Mouse (Mus musculus): ENCODE measurements around the gene Fam178b.
"Not testable (repeated sequence)": the region's sequence is repeated elsewhere in the genome, so short reads cannot be mapped to it uniquely, and the experiment has no call there.

Fam178b gene

DNA sequence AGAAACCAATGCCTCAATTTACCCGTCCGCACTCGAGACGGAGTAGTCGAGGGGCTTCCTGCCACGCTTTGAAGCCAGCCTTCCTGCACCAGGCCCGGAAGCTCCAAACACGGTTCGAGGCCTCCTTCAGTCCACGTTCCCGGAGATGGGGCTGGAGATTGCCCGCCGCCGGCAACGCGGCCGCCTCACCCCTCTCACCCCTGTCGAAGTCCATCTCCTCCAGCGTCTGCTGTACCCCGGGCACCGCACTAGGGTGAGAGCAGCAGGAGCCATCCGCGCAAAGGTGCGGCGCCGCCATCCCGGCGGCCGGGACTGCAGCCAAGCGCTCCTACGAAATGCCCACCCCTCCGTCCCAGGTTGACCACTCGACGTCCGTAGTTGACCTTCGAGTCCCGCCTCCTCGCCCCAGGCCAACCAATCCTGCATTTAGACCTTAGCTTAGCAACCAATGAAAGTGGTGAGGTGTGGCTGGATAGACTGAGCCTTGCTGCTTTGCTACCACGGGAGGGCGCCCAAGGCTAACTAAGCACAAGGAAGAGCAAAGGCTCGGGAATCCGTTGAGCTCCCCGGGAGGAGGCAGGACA lies 136.0 kb downstream of the Fam178b start, which contains the start of gene Ankrd39:
Gene Ankrd39, minus strand, starts transcription at position 558 of the 584 bp plus-strand sequence.
- DNase-seq (ENCODE audit: low spot score in 2 of 2), result peak; percentile 91 to 97

DNA sequence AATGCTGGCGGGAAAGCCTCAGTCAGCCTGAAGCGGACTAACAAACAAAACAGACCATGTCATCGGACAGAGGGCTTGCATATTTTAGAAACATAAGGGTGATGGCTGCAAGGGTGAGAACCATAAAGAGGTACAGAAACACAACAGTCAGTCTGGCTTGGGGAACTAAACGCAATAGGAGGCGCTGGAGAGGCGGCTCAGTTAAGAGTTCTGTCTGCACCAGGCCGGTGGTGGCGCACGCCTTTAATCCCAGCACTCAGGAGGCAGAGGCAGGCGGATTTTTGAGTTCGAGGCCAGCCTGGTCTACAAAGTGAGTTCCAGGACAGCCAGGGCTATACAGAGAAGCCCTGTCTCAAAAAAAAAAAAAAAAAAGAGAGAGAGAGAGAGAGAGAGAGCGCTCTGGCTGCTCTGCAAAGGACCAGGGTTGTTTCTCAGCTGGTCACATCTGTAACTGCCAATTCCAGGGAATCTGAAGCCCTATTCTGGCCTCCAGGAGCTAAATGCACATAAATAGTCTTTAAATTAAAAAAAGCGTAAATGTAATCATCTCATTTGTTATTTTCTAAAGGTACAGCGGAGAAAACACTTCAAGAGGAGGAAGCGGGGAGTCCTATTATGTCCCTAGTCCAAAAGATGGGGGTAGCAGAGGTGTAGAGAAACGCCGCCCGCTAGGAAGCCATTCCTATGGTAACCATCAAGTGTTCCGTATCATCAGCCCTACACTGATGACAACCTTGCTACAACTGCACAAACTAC lies 137.0 kb downstream of the Fam178b start:
- DNase-seq (ENCODE audit: low spot score in 2 of 2), result no peak

- DNase-seq (ENCODE audit: low spot score in 2 of 2), result no peak
These were observed 137.6 kb downstream of the Fam178b start for GRCm38 (mm10) chr1:36545382-36545781.

DNA sequence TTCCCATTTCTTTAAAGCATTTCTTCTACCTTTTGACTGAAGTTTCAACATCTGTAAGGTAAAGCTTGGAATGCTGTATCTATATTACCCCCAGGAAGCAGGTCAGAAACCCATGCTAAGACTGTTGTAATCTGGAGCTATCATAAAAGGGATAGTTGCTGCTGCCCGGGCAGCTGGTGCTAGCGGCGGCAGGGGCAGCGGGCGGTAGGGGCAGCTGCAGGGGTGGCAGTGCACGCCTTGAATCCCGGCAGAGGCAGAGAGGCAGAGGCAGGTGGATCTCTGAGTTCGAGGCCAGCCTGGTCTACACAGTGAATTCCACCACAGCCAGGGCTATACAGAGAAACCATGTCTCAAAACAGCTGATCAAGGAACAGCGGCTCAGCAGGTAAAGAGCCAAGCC lies 140.1 kb downstream of the Fam178b start:
- DNase-seq (ENCODE audit: low spot score in 2 of 2), result no peak

DNA sequence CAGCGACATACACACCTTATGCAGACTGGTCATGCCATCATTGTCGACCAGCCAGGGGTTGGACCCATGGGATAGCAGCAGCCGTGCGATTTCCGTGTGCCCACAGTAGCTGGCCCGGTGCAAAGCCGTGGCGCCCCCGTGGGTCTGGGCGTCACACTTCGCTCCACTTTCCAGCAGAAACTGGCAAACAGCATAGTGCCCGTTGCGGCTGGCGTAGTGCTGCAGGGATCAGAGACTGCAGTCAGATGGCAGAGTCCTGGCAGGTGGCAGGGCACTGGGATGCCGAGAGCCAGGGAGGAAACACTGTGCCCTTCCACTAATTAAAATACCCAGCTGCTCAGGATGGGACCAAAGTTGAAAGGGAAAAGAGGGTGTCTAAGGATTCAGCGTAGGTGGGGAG lies 141.1 kb downstream of the Fam178b start:
- DNase-seq (ENCODE audit: low spot score in 2 of 2), result no peak

DNA sequence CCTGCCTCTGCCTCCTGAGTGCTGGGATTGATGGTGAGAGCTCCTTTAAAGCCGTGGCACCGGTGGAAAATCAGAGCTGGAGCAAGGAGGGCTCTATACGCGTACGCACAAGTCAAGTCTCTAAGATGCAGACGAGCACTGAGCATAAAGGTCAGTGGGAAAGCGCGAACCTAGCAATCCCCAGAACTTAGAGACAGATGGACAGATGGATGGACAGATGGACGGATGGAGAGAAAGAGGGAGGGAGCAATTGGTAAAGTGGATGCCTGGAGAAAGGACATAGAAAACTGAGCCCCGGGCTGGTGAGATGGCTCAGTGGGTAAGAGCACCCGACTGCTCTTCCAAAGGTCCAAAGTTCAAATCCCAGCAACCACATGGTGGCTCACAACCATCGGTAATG lies 142.2 kb downstream of the Fam178b start:
- DNase-seq (ENCODE audit: low spot score in 2 of 2), result no peak

- DNase-seq (ENCODE audit: low spot score in 2 of 2), result no peak
These were observed 142.9 kb downstream of the Fam178b start for GRCm38 (mm10) chr1:36540132-36540531.

GRCm38 (mm10) chr1:36539186-36539585 lies 143.8 kb downstream of the Fam178b start, which contains the start of gene Gm42417:
Gene Gm42417, minus strand, starts transcription at chr1:36539429.
- DNase-seq (ENCODE audit: low spot score in 2 of 2), result no peak

DNA sequence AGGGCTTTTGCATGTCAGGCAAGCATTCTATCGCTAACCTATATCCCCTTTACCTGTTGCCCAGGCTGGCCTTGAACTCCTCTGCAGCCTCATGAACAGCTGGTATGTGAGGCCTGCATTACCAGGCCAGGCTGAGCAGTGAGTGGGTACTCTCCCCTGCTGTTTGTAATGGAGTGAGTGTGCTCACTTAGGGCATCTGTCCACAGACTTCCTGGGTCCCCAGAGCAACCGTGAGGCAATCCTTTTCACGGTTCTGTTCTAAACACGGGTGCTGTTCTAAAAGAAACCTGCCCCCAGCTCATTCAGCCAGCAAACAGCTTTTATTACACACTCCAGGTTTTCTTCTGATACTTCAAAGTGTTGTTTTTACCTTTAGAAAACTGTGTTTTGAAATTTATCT lies 144.3 kb downstream of the Fam178b start:
- no peak for DNase-seq (ENCODE audit: low spot score in 2 of 2)

GRCm38 (mm10) chr1:36536783-36537182 lies 146.2 kb downstream of the Fam178b start, which contains the start of gene Ankrd23:
Gene Ankrd23, minus strand, starts transcription at chr1:36536883.
- not testable (repeated sequence) for DNase-seq (ENCODE audit: low spot score in 2 of 2)

GRCm38 (mm10) chr1:36536397-36536728 lies 146.6 kb downstream of the Fam178b start:
- no peak for DNase-seq (ENCODE audit: low spot score in 2 of 2)

- no peak for DNase-seq (ENCODE audit: low spot score in 2 of 2)
These were observed 147.2 kb downstream of the Fam178b start for GRCm38 (mm10) chr1:36535477-36536396.

DNA sequence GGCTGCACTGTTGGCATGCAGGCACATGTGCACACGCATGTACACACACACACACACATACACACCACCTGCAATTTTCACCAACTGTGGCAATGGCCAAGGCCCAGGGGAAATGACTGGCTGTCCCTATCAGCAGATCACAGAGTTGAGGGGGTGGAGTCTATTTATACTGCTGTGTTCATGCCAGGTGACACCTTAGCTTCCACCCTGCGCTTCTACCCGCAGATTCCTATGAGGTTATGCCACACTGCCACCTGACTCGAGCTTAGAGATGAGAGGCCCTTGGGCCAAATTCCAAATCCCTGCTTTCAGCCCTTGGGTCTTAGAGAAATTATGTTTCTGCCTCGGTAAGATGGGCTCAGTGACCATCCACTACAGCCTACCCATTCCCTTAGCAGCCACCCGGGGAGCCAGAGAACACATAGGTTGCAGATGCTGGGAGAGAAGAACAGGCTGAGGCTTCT lies 148.4 kb downstream of the Fam178b start:
- no peak for DNase-seq (ENCODE audit: low spot score in 2 of 2)

DNA sequence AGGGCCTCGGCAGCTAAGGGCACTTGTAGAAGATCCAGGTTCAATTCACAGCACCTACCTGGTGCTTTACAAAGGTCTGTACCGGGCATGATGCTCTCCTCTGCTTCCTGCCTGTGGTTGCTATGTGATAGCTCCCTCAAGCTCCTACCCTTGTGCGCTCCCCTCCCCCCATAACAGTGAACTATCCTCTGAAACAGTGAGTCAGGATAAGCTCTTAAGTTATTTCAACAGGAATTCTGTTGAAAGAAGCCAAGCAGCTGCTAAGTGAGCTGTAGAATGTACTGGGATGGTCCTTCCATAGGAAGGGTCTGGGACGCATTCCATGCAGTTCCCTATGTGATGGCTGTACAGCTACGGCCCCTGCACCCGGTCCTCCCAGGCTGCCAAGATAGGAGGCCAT lies 149.4 kb downstream of the Fam178b start:
- no peak for DNase-seq (ENCODE audit: low spot score in 2 of 2)

DNA sequence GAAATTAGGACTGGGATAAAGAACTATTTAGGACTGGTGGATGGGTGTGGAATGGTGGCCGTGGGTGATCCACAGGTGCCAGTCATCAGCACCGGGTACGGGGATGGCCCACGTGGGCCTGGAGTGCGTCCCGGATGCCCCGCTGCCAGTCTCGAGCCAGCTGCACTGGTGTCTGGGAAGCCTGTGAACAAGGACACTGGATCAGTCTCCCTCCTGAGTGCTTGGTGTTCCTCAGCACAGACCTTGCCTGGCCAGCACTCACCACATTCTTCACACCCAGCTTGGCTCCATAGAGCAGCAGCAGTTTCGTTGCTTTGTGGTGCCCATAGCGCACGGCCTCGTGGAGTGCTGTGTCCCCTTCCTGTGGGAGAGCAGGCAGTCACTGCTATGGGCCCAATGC lies 151.5 kb downstream of the Fam178b start:
- DNase-seq (ENCODE audit: low spot score in 2 of 2), result no peak

GRCm38 (mm10) chr1:36530962-36531361 lies 152.0 kb downstream of the Fam178b start:
- DNase-seq (ENCODE audit: low spot score in 2 of 2), result no peak

GRCm38 (mm10) chr1:36530485-36530884 lies 152.5 kb downstream of the Fam178b start:
- DNase-seq (ENCODE audit: low spot score in 2 of 2), result no peak

GRCm38 (mm10) chr1:36529875-36530274 lies 153.1 kb downstream of the Fam178b start:
- no peak for DNase-seq (ENCODE audit: low spot score in 2 of 2)

GRCm38 (mm10) chr1:36529274-36529673 lies 153.7 kb downstream of the Fam178b start:
- DNase-seq (ENCODE audit: low spot score in 2 of 2), result no peak

- no peak for DNase-seq (ENCODE audit: low spot score in 2 of 2)
These were observed 154.6 kb downstream of the Fam178b start for GRCm38 (mm10) chr1:36528351-36528750.

DNA sequence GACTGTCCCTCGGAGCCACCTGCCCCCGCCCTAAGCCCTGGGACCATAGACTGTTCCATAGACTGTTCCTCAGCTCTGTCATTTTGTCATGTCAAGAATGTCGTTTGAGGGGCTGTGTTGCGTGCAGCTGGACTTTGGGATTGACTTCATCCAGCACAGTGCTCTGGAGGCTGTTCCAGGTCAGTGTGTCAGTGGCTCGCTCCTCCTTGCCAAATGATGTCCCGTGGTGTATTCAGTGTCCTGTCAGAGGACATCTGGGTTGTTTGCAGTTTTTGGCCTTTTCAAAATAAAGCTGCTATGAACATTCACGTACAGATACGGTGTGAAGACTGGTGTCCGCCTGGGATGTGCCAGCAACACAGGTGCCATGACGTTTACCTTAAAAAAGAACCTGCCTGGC lies 156.1 kb downstream of the Fam178b start:
- no peak for DNase-seq (ENCODE audit: low spot score in 2 of 2)

GRCm38 (mm10) chr1:36525774-36526173 lies 157.2 kb downstream of the Fam178b start:
- no peak for DNase-seq (ENCODE audit: low spot score in 2 of 2)
